Mouse (Mus musculus): Measurements from ENCODE around the gene Samd14.
"Not testable (repeated sequence)": the region's sequence is repeated elsewhere in the genome, so short reads cannot be mapped to it uniquely, and the experiment has no call there.

The Samd14 gene

DNA sequence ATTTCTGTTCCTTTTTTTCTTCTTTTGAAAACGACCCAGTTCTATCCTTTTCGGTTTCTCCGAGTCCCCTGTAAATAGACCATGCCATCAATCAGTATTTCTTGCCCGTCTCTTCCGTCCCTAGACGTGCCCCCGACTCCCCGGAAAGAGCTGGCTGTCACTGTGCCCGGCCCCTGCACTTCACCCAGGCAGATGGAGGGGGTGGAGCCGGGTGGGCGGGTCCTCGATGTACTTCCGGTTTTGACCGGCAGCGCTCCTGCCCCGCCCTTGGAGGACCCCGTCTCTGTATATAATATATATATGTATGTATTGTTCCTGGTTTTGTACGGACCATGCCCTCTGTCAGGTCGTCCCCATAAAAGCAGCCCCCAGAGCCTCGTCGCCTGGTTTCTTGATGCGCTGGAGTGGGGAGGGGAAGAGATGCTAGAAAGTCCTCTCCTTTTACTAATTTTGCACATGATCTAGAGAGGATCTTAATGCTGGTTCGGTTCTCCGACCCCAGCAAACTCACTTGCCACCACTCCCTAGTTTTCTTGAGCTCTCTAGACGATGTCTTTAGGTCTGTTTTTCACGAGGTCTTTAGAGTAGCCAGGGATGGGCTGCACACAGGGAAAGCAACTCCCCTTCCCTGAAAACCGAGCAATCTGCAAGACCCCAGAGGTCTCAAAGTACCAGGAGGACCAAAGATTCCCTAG is 3.0 kb upstream of the Samd14 start:
- peak; percentile 85 for DNase-seq (ENCODE audit: low spot score)

DNA sequence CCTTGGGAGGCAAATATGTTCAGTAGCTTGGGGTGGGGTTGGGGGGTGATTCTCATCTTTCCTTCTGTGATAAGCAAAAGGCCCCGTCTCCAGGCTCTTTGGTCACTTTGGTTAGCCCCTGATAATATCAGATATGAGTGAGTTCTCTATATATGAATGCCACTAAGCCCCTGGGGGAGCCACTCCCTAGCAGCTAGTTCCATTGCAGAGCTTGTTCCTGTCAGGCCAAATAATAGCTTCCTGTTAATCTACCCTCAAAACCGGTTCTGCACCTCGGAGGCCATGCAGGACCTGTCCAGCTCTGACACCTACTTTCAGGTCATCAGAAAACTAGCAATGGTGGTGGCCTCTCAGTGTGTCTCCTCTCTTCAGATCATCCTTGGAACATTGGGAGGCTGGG is 2.3 kb upstream of the Samd14 start:
- peak; percentile 59 for DNase-seq (ENCODE audit: low spot score)

DNA sequence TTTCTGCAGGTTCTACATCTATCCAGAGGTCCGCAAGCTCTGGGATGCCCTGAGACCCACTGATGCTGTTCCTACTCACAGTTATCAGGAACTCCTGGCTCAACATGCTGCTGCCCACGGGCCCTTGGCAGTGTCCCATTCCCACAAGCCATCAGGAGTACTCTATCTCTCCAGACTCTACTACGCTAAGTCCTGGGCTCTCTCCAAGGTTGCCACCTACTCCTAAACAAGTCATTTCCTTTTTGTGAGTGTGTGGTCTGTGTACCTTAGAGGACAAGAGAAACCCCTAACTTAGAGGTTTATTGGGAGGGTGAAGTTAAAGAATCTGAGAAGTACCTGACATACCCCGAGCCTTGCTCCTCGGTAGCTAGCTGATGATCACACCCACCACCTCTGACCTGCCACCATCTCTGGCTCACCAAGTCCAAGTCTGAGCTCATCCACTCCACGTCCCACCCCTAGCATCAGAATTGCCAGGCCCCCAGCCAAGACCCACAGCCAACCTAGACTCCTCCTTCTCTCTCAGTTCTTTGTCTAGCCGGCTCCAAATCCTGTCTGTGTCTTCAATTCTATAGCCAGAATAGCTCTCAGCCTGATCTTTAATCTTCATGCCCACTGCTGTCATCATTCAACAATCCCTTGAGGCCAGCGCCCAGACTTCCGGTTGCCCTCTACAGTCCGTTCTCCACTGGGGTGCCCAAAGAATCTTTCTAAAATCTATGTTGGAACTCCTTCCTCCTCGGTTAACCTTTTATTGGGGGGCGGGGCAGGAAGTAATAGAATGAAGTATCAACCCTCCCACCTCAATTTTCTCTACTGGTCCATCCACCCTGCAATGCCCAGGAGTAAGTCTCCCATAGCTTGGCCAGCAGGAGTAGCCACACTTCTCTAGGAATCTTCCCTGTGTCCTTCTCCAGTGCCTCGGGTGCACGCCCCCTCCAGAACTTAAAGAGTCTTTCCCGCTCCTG is 734 bp upstream of the Samd14 start:
- DNase-seq (ENCODE audit: low spot score), result peak; percentile 44

DNA sequence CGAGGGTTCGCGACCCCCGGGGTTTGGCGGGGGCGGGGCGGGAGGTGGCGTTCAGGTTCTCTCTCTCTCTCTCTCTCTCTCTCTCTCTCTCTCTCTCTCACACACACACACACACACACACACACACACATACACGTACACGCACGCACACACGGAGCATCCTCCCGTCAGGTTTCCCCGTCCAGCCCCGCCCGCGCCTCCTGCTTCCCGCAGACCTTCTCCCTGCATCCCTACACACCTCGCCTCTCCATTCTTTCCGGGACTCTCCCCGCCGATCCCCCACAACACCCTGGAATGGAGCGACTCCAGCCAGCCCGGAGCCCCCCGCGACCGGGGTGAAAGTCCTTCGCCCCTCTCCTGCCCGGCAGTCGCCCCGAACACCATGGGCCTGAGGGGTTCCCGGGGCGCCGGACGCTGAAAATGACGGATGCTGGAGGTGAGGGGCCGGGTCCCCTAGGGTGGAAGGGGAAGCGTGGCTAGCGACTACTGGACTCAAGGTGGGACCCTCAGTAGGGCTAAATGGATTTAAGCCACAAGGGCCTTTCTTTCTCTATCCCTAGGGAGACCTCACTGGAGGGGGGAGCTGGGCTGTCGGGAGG is 561 bp downstream of the Samd14 start:
- DNase-seq (ENCODE audit: low spot score), result peak; percentile 41

DNA sequence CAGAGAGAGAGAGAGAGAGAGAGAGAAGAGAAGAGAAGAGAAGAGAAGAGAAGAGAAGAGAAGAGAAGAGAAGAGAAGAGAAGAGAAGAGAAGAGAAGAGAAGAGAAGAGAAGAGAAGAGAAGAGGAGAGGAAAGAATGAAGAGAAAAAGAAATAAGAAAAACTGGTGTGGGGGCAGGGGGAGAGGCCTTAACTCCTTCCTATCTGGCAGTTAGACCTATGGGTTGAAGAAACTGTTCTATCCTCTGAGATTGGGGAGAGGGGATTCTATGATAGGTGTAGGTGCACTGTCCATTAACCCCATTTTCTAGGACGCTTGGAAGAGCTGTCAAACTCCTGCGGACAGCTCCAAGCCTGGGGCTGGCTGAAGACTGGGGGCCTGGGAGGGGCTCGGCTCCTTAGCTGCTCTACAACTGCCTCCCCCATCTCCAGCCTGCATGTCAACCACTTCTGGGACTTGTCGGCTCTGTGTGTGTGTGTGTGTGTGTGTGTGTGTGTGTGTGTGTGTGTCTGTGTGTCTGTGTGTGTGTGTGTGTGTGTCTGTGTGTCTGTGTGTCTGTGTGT is 1.2 kb downstream of the Samd14 start:
- DNase-seq (ENCODE audit: low spot score), result not testable (repeated sequence)

DNA sequence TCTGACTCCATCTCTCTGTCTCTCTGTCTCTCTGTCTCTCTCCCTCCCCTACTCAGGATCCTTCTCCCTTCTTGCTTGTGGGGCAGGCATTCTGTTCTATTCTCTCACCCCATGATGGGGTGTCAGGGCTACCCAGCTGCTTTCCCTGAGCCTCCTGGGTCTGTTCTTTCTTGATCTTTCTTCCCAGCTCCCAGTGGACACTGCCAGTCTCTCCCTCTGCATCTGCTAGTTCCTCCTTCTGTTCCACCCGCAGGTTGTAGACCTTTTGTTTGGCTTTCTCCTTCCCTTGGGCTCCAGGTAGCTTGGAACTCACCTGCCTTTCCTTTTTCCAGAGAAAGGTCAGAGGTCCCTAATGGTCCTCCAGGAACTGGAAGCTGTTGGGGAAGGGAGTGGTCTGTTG is 1.7 kb downstream of the Samd14 start:
- no peak for DNase-seq (ENCODE audit: low spot score)

DNA sequence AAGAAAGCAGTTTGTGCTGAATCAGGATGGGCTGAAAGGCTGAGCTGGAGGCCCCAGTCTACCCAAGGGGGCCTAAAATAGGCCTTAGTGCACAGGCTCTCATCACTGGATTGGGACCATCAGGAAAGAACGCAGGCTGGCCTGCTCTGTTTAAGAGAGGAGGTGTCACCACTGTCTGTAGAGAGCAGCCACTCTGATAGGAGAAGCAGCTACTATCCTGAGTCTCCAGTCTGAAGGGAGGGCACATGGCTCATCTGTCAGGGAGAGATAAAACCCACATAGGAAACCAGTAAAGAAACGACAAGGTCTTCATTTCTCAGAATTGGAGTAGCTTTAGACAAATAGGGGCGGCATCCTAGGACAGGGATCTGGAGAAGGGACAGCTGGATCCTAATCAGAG is 2.4 kb downstream of the Samd14 start:
- no peak for DNase-seq (ENCODE audit: low spot score)

DNA sequence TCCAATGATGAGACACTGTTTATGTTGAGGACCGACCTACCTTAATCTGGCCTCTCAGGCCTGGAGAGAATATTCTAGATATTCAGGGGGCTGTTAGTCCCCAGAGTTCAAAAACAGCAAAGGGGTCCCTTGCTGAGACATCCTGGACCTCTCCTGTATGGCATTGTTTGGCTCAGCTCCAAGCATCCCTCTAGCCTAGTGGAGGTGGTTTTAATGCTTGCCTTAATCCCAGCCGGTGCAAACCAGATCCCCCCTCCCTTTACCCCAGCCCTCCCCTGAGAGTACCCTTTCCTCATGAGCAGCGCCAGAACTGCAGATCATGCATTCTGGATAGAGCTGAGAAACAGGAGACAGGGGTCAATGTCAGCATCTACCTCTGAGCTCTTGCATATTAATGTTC is 2.8 kb downstream of the Samd14 start:
- DNase-seq (ENCODE audit: low spot score), result no peak

DNA sequence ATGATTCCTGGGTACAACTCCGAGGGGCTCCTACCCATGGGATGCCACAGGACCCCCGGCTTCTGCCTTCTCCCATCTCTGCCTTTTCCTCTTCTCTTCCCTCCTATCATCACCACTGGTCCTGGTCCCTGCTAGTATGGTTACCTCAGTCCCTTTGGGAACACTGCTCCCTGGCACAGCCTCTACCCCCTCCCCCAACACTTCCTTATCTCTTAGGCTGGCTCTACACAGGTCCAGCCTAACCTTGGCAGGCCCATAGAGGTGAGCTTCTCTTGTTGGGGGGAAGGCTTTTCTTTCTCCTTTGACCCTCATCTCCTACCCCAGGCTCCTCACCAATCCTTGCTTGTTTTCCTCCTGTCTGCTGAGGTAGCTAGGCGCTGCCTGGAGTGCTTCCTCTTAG is 5.8 kb downstream of the Samd14 start:
- no peak for DNase-seq (ENCODE audit: low spot score)

DNA sequence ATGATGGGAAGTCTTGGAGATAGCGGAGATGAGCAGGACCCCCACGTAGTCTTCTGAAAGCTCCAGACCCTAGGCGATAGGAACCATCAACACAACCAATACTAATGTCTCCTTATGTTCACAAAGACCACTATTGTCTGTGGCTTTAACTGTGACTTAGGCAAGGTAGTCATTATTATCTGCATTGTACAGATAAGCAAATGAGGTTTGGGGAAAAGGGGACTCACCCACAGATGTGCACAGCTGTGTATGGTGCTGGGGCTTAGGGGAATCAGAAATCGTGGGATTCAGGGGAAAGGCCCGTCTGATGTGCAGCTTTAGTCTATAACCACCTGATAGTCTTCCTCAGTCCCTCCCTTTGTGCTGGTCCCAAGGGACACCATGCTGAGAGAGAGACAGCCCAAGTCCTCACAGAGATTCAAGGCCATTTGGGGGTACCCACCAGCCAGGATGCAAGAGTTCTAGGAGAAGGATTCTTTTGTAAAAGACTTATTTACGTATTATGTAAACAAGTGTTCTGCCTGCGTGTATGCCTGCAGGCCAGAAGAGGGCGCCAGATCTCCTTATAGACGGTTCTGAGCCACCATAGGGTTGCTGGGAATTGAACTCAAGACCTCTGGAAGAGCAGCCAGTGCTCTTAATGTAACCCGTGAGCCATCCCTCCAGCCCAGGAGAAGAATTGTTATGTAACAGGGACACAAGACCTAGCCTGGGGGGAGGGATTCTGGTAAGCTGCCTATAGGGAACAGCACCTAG is 12.7 kb downstream of the Samd14 start:
- no peak for DNase-seq (ENCODE audit: low spot score)

DNA sequence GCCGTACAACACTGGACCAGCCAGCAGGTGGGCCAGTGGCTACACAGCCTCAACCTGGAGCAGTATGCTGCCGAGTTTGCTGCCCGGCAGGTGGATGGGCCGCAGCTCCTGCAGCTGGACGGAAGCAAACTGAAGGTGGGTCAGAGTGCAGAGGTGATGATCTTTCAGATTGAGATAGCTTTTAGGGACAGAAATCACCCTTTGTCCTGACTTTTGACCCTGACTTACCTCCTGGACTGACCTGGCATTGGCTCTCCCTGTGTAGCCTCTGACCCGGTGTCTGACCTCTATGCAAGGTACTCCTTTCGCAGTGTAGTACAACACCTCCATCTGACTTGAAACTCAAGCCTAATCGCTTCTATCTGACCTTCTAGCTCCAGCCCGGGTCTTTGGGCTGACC is 13.8 kb downstream of the Samd14 start:
- no peak for DNase-seq (ENCODE audit: low spot score)

DNA sequence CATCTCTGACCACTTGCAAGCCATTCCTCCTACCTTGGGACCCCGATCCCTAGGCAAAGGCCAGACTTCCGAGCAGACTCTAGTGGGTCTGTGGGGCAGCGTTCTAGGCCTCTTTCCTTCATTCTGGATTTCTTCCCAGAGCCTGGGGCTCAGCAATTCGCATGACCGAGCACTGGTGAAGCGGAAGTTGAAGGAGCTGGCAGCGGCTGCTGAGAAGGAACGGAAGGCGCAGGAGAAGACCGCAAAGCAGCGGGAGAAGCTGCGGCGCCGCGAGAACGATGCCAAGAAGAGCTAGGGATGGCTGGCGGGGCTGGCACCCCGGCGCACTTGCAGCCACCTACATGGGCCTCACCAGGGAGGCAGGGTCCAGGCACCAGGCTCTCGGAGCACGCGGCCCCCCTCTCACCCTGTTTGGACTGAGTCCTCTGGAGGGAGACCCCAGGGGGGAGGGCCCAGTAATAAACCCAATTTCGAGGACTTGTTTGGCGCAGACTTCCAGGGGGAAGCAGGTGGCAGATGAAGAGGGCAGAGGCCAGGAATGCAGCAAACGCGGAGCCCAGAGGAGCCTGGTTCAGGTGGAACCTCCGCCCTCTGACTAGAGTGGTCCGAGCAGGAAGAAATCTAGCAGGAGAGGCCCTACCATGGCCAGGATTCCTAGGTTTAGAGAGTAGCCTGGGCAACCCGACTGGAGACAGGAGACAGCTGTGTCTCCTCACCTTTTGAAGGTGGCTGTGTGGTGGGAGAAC is 14.9 kb downstream of the Samd14 start:
- no peak for DNase-seq (ENCODE audit: low spot score)

DNA sequence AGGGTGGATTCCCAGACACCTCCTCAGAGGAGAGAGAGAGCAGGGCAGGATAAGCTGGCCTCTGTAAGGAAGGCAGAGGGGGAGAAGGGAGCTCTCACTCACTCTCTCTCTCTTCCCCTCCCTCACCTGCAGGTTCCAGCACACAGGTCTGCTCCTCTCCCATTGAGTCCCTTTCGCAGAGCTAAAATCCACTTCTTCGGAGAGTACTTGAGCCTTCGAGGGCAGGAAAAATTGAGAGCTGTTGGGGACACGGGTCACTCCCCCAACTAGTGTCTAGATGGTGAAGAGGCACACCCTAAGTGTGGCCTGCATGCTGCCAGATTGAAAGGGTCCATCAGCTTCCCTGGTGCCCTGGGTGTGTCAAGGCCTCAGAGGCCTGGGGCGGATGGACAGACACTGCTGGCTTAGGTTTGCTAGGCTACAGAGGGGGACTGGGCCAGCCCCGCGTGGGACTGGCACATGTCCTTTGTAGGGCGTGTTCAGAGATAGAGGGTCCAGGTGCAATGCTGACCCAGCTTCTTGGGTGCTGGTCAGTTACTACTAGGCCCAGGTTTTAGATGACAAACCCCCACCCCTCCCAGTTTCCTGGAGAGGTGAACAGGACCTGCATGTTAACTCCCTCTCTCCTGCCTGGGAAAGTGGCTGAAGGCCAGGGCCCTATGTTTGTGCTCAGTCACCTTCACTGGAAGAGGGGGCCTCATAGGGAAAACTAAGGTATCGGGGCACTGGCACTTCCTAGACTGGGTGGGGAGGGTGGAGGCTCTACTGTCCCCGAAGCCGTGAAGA is 15.7 kb downstream of the Samd14 start:
- no peak for DNase-seq (ENCODE audit: low spot score)

DNA sequence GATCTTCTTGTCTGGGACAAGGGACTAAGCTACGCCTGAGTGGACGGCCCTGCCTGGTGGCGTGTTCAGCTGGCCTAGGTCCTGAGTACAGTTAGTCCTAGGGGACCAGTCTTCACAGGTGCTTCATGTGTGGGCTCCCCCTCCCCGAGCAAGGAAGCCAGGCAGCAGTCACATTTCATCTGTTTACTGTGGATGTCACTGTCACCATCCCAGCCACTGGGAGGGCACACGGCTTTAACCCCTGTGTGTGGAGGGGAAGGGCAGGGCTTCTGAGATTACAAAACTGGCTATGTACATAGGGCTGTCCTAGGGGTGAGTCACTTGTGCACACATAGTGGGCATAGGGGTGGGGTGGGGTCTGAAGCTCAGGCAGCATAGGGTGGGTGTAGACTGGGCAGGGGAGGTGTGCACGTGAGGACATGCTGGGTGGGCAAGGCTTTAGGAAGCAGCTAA is 16.4 kb downstream of the Samd14 start:
- DNase-seq (ENCODE audit: low spot score), result peak; percentile 29

DNA sequence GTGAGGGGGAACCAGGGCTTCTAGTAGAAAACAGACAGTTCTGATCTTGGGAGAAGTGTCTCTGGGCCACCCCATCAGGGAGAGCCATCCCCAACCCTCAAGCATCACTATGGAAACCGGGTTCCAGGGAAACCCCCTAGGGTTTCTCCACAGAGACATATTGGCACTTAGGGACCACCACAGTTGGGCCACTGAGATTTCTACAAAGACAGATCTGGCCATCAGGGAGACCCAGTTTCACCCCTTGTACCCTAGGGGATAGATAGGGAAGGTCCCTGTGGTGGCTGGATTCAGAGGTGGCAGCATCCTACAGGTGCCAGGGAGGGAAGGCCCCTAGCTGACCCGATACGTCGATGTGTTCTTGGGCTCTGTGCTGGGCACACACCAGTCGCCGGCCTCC is 17.2 kb downstream of the Samd14 start:
- DNase-seq (ENCODE audit: low spot score), result no peak

DNA sequence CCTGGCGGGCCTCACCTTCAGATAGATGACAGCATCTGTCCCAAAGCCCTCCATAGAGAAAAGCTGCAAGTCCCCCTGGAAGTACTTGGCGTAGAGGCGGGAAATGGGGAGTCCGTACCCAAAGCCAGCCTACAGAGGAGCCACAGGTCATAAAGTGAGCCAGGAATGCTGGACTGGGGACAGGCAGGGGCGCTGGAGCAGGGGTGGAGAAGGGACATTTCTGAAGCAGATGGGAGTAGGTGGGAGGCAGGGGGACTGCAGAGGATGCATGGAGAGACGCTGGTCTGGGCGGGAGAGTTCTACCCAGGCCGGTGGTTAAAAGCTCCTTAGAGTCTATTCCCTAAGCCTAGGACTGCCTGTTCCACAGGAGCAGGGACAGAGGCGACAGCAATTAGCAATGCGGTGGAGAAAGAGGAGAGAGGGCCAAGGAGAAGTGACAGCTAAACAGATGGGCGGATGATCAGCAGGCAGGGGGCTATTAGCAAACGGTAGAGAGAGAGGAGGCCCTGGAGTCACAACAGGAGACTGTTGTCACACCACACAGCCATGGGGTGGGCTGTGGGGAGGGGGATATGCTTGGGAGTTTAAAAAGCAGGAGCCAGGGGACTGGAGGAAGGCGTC is 18.3 kb downstream of the Samd14 start:
- no peak for DNase-seq (ENCODE audit: low spot score)

DNA sequence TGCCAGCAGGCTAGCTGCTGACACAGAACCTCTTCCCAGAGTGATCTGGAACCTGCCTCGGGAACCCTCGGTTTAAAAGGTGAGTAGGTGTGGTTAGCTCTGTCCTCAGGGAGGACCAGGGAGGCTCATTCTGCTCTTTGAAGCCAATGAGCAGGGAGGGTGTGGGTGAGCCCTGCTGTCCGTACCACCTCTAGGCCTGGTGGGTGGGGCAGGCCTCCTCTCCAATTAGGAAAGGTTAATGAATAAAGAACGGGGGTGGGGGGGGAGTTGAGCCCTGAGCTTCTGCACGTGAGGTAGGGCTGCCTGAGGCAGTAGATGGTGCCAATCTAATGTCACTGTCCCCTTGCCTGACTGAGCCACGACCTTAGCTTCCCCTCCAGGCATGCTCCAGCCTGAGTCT is 23.3 kb downstream of the Samd14 start:
- DNase-seq (ENCODE audit: low spot score), result no peak

DNA sequence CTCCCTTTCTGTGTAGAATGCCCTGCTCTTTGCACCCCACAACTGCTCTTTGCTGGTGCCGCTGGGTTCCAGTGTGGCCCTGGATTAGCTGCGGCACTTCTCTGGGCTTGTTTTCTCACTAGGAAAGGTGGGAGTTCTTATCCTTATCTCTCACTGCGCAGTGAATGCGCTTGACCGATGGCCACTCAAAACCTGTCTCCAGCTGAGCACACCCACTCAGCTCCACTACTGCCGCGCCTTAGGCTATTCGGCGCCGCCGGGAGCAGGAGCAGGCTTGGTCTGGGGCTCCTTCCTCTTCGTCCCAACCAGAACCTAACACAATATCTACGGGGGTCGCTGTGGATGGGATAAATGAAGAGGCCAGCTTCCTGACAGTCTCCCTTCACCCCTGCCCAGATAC is 23.9 kb downstream of the Samd14 start:
- no peak for DNase-seq (ENCODE audit: low spot score)

DNA sequence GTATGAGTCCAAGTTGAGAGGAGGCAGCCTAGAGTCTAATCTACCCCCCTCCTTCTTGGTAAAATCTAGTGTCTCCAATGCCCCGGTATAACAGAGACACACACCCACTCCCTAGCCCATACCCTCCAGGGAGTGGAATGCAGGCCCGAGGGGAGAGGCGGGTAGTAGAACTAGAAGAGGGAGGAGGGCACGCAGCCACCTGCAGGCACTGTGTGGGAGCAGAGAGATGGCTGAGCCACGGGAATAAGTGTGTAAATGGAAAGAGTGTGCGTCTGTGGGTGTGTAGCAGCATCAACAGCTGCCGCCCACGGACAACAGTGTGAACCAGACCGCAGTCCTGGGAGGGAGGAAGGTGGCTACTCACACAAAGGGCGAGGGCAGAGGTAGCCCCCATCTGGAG is 25.2 kb downstream of the Samd14 start:
- DNase-seq (ENCODE audit: low spot score), result no peak

DNA sequence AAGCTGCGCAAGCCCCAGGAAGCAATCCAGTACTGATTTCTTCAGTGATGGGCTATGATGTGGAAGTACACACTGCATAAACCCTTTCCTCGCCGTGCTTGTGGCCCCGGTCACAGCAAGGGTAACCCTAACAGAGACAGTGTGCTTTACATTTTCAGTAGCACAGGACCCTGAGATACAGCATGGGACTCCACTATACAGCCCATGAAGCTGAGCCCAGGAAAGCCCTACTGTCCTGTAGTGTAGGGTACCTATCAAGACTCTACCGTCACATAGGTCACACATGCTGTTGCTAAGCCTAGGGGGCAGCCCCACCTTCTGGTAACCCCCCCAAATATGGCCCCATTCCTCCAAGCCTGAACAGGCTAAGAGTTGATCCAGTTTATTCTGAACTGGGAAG is 26.8 kb downstream of the Samd14 start:
- no peak for DNase-seq (ENCODE audit: low spot score)
